Mouse (Mus musculus) liver, embryonic 11.5 days (tissue): ENCODE measurements around the gene Klhl25. TPM values are rescaled to one million over a fixed set of nuclear protein-coding genes. Genes with fewer than 3 reads are reported as not detected.

Experiments
- ATAC-seq: fragments of 200-750 bp; cut with Nextera tagmentation; replicated peaks from 2 replicates; pipeline ENCODE4 v1.8.0; 2017; ENCODE audit warnings: moderate number of reproducible peaks, mild to moderate bottlenecking, moderate TSS enrichment, moderate library complexity; ENCODE audit not compliant: low FRiP score
- DNase-seq: peaks from one replicate; pipeline ENCODE4 v3.0.0-alpha.2; 2017; ENCODE audit warnings: low spot score
- H3K27ac ChIP-seq: fragments of 300-500 bp; sonication (generic); 2 replicates; pipeline ENCODE4 v1.5.1; 2014; ENCODE audit warnings: mild to moderate bottlenecking, low read depth, low read length, control low read depth
- H3K27me3 ChIP-seq: fragments of 300-500 bp; sonication (generic); replicated peaks from 2 replicates; pipeline ENCODE4 v1.6.1; 2014; ENCODE audit warnings: low read length, mixed read lengths; ENCODE audit not compliant: control insufficient read depth, insufficient read depth
- H3K36me3 ChIP-seq: fragments of 300-500 bp; sonication (generic); 2 replicates; pipeline ENCODE4 v1.6.1; 2014; ENCODE audit warnings: mild to moderate bottlenecking, low read length, moderate library complexity, mixed read lengths; ENCODE audit not compliant: control insufficient read depth, insufficient read depth
- H3K4me1 ChIP-seq: fragments of 300-500 bp; sonication (generic); replicated peaks from 2 replicates; pipeline ENCODE4 v1.6.1; 2014; ENCODE audit warnings: low read length, mixed read lengths; ENCODE audit not compliant: control insufficient read depth, insufficient read depth
- H3K4me2 ChIP-seq: fragments of 300-500 bp; sonication (generic); 2 replicates; pipeline ENCODE4 v1.6.1; 2014; ENCODE audit warnings: mild to moderate bottlenecking, control low read depth, moderate library complexity
- H3K4me3 ChIP-seq: fragments of 300-500 bp; sonication (generic); 2 replicates; pipeline ENCODE4 v1.5.1; 2014; ENCODE audit warnings: low read depth, low read length, control low read depth
- H3K9ac ChIP-seq: fragments of 300-500 bp; sonication (generic); 2 replicates; pipeline ENCODE4 v1.6.1; 2014; ENCODE audit warnings: low read depth, low read length, control low read depth
- H3K9me3 ChIP-seq: fragments of 300-500 bp; sonication (generic); 2 replicates; pipeline ENCODE4 v1.6.1; 2016; ENCODE audit warnings: low read length, inconsistent platforms, mixed read lengths; ENCODE audit not compliant: control insufficient read depth
- WGBS: fragments of 180-500 bp; shearing (Covaris S2); extraction: QIAGEN DNeasy Blood & Tissue Kit; methylation state at CpG from one replicate; pipeline ENCODE4 v1.1.7; 2014; 5-methylcytosine and 5-hydroxymethylcytosine counted together
- polyA plus RNA-seq: library from polyadenylated mRNA; unstranded; fragments of >200 nt; fragmentation: Nextera tagmentation; extraction: Ambion mirVana; gene quantifications from 2 replicates; pipeline ENCODE4 v1.2.1, GENCODE M21; 2014

The Klhl25 gene
- polyA plus RNA-seq, 1 experiment from 2014 or later = 11.6 TPM

DNA sequence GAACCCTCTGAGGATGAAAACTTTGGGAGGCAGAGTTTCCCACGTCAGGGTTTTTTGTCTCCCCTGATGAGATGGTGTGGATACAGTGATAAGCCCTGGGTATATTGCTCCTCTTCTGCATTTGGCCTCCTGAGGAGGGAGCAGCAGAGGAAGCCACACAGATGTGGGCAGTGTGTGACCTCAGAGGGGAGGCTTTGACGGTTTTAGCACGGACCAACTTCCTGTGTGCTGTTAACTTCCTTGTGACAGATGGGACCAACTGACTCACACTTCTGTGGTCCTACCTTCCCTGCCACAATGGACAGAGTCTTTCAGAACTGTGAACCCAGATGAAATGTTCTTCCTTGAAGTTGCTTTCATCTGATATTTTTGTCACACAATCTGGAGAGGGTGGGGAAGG, 44.6 kb downstream of the Klhl25 start:
- H3K9ac ChIP-seq = no peak overlapping the region
- H3K27me3 ChIP-seq = no peaks in the 10 kb centered on the region
- ATAC-seq (no peak), DNase-seq (no peak)
- 27% methylated on average over 3 of the region's 3 CpGs for WGBS
- H3K36me3 ChIP-seq = no peaks in the 10 kb centered on the region
- no peak overlapping the region for H3K4me3 ChIP-seq
- no peak overlapping the region for H3K4me2 ChIP-seq
- H3K27ac ChIP-seq = no peak overlapping the region
- no peaks in the 10 kb centered on the region for H3K4me1 ChIP-seq
- no peaks in the 10 kb centered on the region for H3K9me3 ChIP-seq

DNA sequence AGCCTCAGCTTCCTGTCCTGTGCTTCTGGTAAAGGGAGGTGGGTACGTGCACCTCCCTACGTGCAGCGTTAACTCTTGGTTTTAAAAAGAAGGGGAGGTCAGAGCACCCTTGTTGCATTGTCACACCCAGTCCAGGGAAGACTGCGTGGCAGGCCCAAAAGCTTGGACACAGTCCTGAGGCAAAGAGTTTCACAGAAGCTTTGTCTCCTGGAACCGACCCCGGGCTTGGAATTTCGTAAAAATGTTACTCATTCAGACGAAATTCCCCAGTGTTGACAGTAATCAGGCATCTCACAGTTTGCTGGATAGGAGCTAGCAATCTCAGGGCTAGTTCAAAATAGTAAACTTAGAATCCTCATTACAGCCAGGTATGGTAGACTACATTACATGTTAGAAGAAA, 45.6 kb downstream of the Klhl25 start:
- H3K9me3 ChIP-seq = no peaks in the 10 kb centered on the region
- ATAC-seq = no peak
- WGBS = 80% methylated on average over 8 of the region's 8 CpGs

DNA sequence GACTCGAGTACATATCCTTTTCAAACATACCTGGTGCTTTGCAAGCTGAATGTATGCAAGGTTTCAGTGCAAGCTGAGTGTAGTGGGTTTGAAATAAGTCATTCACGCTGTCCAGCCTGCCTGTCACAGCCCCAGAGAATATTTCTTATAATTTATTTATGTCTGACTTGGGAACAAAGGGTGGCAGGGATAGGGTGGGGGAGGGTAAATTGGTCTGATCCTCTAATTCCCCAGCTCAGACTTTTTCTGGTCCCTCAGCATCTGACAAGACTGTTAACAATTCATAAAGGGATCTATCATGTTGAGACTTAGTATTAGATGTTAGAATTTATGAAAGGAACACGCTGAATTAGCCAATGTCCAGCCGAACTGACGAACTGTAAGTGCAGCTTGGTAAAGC, 48.9 kb downstream of the Klhl25 start:
- Histone ChIP-seq H3K4me2 (no peak overlapping the region), H3K9me3 (no peaks in the 10 kb centered on the region), H3K4me3 (no peak overlapping the region), H3K27me3 (no peaks in the 10 kb centered on the region), H3K9ac (no peak overlapping the region), H3K27ac (no peak overlapping the region), H3K36me3 (no peaks in the 10 kb centered on the region), H3K4me1 (no peaks in the 10 kb centered on the region)
- DNase-seq (no peak), ATAC-seq (no peak)
- 81% methylated on average over 5 of the region's 5 CpGs for WGBS

More for the DNA sequence above, 45.6 kb downstream of the Klhl25 start:
- no peak overlapping the region for H3K4me3 ChIP-seq
- no peaks in the 10 kb centered on the region for H3K36me3 ChIP-seq
- H3K27ac ChIP-seq = no peak overlapping the region
- no peaks in the 10 kb centered on the region for H3K4me1 ChIP-seq
- no peak overlapping the region for H3K4me2 ChIP-seq
- H3K9ac ChIP-seq = no peak overlapping the region
- H3K27me3 ChIP-seq = no peaks in the 10 kb centered on the region
- DNase-seq = no peak

DNA sequence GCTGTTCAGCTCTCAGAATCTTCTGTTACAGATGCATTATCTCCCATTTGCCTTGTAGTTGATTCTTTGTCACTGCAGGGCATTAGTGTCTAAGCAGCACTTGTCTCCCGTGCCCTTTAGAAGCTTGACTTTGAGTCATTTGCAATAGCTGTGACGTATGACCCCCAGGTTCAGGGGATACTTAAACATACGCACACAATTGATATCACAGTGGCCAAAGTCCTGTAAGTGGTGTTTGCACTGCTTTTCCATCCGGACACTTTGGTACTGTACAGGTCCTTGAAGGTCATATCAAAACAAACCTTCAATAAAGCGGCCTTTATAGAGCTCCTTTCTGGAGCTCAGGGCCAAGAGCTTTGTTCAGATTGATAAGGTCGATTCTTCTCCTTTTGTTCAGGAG, 51.0 kb downstream of the Klhl25 start:
- H3K4me2 ChIP-seq = no peak overlapping the region
- no peaks in the 10 kb centered on the region for H3K9me3 ChIP-seq
- no peak overlapping the region for H3K4me3 ChIP-seq
- H3K9ac ChIP-seq = no peak overlapping the region
- DNase-seq = no peak
- no peak overlapping the region for H3K27ac ChIP-seq
- no peaks in the 10 kb centered on the region for H3K36me3 ChIP-seq
- no peaks in the 10 kb centered on the region for H3K4me1 ChIP-seq
- ATAC-seq = no peak
- no peaks in the 10 kb centered on the region for H3K27me3 ChIP-seq
- 66% methylated on average over 6 of the region's 6 CpGs for WGBS

DNA sequence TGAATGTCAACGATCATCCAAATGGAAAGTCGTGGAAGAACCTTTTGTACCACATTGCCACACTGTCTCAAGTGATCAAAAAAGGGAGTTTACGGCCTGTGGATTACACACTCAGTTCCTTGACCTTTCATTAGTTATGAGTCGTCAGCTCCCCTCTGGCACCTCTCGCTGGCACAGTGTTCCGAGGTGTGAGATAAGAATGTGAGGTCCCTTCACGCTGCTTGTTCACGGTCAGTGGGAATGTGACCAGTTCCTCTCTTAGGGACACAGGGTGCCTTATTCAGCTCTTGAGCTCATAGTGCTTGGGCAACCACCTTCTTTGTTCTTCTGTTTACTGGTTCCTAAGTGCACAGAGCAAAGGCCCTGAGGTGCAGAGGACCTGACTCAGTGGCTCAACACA, 51.4 kb downstream of the Klhl25 start:
- no peak overlapping the region for H3K4me3 ChIP-seq
- DNase-seq (no peak), ATAC-seq (no peak)
- no peaks in the 10 kb centered on the region for H3K36me3 ChIP-seq
- WGBS = 46% methylated on average over 8 of the region's 8 CpGs
- no peak overlapping the region for H3K9ac ChIP-seq
- H3K4me1 ChIP-seq = no peaks in the 10 kb centered on the region
- no peak overlapping the region for H3K27ac ChIP-seq
- H3K9me3 ChIP-seq = no peaks in the 10 kb centered on the region
- H3K4me2 ChIP-seq = no peak overlapping the region
- H3K27me3 ChIP-seq = no peaks in the 10 kb centered on the region

DNA sequence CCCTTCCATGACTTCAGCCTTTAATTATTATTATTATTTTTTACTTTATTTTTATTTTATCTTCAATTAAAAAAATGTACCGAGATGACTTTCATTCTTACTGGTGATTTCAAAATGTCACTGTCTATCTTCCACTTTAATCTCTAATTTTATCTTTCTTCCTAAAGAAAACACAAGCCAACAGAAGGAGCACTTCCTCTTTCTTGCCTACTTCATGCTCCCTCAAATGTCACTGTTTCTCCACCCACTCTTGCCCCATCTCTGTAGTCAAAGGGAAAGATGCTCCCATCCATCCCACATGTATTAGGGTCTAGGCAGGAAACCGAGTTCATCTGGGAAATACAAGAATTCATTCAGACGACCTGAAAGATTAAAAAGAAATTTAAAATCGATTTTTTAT, 51.8 kb downstream of the Klhl25 start:
- DNase-seq (no peak), ATAC-seq (no peak)
- Histone ChIP-seq H3K27ac (no peak overlapping the region), H3K36me3 (no peaks in the 10 kb centered on the region), H3K4me1 (no peaks in the 10 kb centered on the region), H3K4me2 (no peak overlapping the region), H3K4me3 (no peak overlapping the region), H3K27me3 (no peaks in the 10 kb centered on the region), H3K9ac (no peak overlapping the region), H3K9me3 (no peaks in the 10 kb centered on the region)
- 55% methylated on average over 4 of the region's 4 CpGs for WGBS

DNA sequence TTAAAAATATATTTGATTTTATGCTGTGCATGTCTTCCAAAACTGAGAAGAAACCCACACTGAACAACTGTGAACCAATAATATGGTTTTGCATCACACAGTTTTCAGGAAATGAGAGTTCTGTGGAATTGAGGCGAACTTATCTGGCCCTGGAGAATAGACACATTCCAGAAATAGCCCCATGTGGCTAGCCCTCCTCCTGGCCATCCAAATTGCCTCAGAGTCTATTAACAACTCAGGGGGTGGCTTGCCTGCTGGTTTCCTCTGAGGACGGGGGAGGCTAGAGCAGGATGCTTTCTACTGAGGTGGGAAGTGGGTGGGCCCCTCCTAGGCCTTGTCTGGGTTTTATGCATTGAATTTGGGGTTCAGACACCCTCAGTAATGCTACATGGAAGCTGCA, 57.0 kb downstream of the Klhl25 start:
- WGBS = 31% methylated on average over 2 of the region's 2 CpGs
- no peak for ATAC-seq

DNA sequence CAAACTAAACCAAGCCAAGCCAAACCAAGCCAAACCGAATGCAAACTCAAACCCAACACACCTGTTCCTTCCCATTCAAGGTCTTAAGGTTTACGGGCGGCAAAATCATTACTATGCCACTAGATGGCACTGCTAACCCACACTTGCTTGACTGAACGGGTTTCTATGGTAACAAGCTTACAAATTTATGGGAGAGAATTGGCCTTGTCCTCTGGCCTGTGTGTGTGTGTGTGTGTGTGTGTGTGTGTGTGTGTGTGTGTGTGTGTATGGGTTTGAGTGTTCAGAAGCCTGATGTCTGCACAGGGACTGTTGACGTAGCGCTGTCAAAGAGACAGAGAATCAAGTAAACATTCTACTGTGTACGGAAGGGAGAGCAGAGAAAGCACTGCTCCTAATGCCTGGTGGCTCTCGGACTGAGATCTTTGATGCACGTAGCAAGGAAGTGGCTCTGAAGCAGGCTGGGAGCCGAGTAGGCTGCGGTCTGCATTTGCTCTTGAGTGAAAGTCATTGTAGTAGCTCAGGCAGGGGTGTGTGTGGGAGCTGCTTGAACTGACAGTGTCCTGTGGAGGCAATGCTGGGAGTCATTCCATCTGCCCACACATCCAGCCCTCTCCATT, 62.0 kb downstream of the Klhl25 start:
- no peaks in the 10 kb centered on the region for H3K27me3 ChIP-seq
- ATAC-seq (0 out of 2 replicates have a peak, but pooled peaks have one; percentile 51), DNase-seq (no peak)
- H3K9me3 ChIP-seq = no peaks in the 10 kb centered on the region
- no peak overlapping the region for H3K4me3 ChIP-seq
- no peaks in the 10 kb centered on the region for H3K36me3 ChIP-seq
- WGBS = 16% methylated on average over 11 of the region's 11 CpGs
- no peak overlapping the region for H3K9ac ChIP-seq
- peak overlapping the region; percentile 36 for H3K4me2 ChIP-seq
- no peak overlapping the region for H3K27ac ChIP-seq
- no peaks in the 10 kb centered on the region for H3K4me1 ChIP-seq

More for the DNA sequence above, 57.0 kb downstream of the Klhl25 start:
- no peaks in the 10 kb centered on the region for H3K4me1 ChIP-seq
- no peak overlapping the region for H3K27ac ChIP-seq
- H3K27me3 ChIP-seq = no peaks in the 10 kb centered on the region
- no peak overlapping the region for H3K9ac ChIP-seq
- DNase-seq = no peak
- H3K4me2 ChIP-seq = no peak overlapping the region
- H3K4me3 ChIP-seq = no peak overlapping the region
- no peaks in the 10 kb centered on the region for H3K36me3 ChIP-seq
- H3K9me3 ChIP-seq = no peaks in the 10 kb centered on the region

DNA sequence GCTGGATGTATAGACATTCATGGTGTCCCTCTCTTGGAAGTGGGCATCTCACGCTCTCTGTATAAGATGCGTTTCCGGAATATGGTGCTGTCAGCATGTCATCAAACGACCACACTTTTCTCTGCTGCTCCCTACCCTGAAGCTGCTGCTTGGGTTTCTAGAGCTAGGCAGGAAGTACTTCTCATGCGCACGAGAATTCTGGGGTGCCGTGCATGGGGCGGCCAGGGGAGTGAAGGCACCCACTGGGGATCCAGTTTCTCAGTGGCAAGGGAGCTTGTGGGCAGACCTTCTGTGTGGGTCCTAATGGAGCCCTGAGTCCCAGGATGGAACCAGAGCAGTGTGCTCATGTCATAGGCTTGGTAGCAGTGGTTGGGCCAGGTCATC, 62.5 kb downstream of the Klhl25 start:
- H3K9ac ChIP-seq = no peak overlapping the region
- H3K4me1 ChIP-seq = no peaks in the 10 kb centered on the region
- DNase-seq (no peak), ATAC-seq (no peak)
- no peak overlapping the region for H3K27ac ChIP-seq
- no peaks in the 10 kb centered on the region for H3K36me3 ChIP-seq
- no peak overlapping the region for H3K4me3 ChIP-seq
- WGBS = 73% methylated on average over 8 of the region's 8 CpGs
- peak overlapping the region; percentile 36 for H3K4me2 ChIP-seq
- H3K9me3 ChIP-seq = no peaks in the 10 kb centered on the region
- no peaks in the 10 kb centered on the region for H3K27me3 ChIP-seq
